Mouse (Mus musculus) heart, adult 2 months (tissue): ENCODE results near the gene Olfr776.

Experiments used
- CTCF ChIP-seq: fragments of 200-600 bp; IDR thresholded peaks from 2 replicates; pipeline ENCODE4 v1.8.1; 2022; ENCODE audit warnings: antibody characterized with exemption, mild to moderate bottlenecking, moderate library complexity
- POLR2A ChIP-seq: fragments of 200-500 bp; IDR thresholded peaks from 2 replicates; pipeline ENCODE4 v1.6.1; 2011; ENCODE audit warnings: mild to moderate bottlenecking, low read depth, low read length, control low read depth; ENCODE audit not compliant: insufficient read depth

DNA sequence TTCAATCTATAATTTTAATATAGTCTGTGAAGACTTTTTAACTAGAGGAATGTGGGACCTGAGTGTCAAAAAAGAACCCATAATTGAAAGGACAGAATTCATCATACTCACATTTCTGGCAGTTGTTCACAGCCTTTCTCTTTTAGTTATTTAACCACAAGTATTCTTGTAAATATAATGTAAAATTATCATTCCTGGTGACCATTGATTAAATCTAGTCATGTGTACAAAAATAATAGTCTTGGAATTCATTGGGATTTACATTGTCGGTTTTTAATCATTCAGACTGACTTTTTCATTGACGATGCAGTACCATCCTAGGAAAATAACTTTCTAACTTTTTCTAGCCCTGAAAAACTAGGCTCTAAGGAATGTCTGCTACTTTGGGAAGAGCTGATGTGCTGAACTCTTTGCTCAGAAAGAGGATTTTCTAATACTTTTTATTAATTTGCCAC lies 12.2 kb downstream of the Olfr776 start, which contains the start of gene Olfr777:
- no peak for TF ChIP-seq CTCF
- no peak for TF ChIP-seq POLR2A
